Mouse (Mus musculus) R1 (cell line): ENCODE measurements around the gene Phactr1.

Source experiments
- DNase-seq: peaks from one replicate; pipeline ENCODE4 v3.0.0-alpha.2; 2018; ENCODE audit warnings: low read depth, low spot score

The Phactr1 gene

DNA sequence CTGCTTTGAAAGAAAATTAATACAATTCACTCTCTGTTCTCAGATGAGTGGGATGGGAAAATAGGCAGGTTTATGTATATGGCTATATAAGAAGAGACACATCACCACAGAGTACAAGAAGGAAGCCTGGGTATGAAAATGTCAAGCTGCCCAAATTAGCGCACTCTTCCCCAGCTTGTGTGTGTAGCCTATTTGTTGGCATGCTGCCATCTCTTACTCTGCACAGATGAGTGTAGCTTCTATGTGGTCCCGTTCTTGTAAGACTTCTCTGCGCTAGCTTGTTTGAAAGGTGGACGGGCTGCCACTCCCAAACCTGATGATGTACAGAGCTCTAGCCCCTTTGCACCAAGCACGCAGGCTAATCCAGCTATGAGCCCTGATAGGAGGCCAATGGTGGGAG is 78.7 kb downstream of the Phactr1 start:
- DNase-seq: no peak

- DNase-seq: no peak
These were observed 80.6 kb downstream of the Phactr1 start for GRCm38 (mm10) chr13:42760907-42761544.

DNA sequence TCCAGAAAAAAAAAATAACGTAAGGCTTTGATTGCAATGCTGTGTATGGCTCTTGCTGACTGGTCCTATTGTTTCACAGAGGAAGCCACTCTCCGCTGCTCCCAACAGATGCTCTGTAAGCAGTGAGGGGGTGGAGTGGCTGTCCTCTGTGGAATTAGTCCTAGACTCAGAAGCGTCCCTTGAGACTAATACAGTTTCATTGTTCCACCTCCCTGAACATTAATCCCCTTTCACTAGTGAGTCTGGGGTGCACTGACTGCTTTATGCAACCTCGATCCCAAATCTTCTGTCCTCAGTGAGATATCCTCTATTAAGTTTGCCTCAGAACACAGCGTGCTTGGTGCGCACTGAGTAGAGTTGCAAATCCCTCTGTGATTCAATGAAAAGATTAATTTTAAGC is 91.9 kb downstream of the Phactr1 start:
- no peak for DNase-seq

DNA sequence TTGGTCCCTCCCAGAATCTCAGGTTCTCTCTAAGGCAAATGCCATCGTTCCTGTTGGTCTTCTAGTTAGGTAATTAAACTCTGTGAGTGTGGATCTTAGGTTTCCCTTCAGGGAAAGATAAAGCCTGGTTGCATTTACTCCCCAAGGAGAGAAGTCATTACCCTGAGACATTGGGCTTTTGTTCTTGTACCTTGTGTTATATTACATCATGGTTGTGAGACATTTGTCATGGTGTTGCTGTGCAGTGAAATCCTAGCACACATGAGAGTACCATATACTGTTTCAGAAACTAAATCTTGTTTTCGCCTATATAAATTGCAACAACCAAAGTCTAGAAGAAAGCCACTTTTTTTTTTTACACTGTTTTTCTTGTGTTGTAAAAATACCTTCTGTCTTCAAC is 93.6 kb downstream of the Phactr1 start:
- DNase-seq: no peak

DNA sequence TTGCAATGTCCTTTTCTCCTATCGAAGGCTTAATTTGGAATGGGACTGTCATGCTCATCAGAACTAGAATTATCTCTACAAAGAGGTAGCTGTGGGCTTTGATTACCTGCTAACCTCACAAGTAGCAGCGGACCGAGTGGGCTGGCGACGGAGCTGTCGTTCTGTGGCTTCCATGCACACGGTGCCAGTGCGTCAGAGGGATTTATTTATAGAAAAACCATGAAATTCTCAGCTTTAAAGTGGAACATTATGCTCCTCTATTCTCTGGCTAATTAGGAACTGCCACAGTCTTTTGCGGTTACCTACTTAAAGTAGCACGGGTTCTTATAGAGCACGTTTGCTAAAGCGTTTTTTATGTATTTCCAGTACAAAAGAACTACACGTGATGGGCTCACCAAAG is 101.7 kb downstream of the Phactr1 start:
- DNase-seq: no peak

- peak; percentile 45 for DNase-seq
These were observed 108.8 kb downstream of the Phactr1 start for GRCm38 (mm10) chr13:42789221-42789620.

GRCm38 (mm10) chr13:42792279-42792678 is 111.9 kb downstream of the Phactr1 start:
- DNase-seq: peak; percentile 50

- DNase-seq: no peak
These were observed 120.1 kb downstream of the Phactr1 start for GRCm38 (mm10) chr13:42800523-42800922.

DNA sequence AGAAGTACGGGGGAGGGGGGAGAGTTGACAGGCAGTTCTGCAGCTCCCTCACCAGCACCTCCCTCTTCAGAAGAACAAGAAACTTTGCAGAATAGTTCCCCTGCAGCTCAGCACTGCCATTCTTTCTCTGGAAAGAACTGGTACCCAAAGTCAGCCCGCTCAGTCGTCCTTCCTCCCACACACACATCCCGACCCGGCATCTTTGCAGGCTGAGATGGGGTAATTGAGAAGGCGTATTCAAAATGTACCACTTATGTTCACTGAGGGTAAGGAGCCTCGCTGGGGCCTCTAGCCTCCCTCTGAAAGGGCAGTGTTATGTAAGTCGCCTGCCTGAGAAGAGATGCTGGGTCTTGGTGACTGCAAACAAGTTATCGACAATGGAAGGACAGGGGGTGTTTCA is 123.9 kb downstream of the Phactr1 start:
- DNase-seq: no peak

DNA sequence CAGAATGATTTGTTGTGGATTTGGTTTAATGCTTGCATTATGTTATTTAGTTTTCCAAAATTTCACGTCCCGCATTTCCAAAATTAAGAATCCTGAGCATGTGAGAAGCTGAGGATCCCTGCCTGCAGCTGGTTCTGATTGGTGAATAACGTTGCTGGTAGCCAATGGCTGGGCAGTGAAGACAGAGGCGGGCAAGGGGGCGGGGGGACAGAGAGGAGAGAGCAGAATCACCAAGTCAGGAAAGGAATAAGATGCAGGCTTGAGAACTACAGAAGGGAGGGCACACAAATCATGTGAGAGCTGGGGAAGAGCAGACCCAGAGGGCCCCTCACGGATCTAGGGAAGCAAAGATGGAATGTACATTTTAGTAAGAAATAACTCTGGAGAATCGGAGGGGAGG is 132.3 kb downstream of the Phactr1 start:
- peak; percentile 28 for DNase-seq

DNA sequence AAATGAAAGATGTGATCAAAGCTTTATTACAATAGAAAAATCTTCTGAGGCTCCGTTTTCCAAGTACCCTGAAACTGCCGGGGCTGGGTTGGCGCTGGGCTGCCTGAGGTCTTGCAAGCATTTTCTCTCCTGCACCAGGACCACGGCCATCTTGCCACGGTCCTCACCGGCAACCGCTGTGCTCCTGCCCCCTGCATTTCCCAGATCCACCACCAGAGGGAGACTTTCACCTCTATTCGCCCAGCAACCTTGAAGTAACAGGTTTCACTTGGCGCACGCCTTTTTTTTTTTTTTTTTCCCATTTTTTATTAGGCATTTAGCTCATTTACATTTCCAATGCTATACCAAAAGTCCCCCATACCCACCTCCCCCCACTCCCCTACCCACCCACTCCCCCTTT is 138.0 kb downstream of the Phactr1 start:
- DNase-seq: peak; percentile 72

- no peak for DNase-seq
These were observed 140.1 kb downstream of the Phactr1 start for GRCm38 (mm10) chr13:42820513-42820912.

DNA sequence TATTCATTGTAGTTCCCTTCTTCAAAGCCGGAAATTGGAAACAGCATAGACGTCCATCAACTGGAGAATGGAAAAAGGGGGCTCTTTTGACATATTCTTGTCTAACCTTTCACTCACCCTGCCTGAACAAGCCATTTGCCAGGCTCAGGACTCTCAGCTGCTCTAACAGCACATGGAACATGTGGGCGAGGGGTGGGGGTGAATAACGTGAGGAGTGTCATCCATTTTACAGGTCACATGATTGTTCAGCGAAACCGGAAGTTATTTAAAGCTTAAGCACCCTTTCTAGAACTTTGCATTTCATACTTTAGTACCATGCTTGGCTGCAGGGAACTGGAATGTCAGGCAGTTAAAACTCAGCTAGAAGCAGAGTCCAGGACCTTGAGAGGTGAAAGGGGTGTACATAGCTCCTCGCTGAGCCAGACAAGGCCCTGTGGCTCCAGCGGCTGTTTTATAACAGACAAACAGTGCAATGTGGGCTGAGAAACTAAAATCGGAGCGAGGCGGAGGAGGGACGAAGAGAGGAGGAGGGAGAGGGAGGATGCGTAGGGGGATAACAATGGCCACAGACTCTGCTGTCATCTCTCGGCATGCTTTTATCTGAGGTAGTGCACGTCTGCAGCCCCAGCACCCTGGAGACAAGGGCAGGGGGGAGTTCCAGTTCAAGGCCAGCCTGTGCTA is 141.1 kb downstream of the Phactr1 start:
- DNase-seq: no peak

GRCm38 (mm10) chr13:42822545-42822944 is 142.1 kb downstream of the Phactr1 start:
- DNase-seq: peak; percentile 79

GRCm38 (mm10) chr13:42823875-42824274 is 143.5 kb downstream of the Phactr1 start:
- no peak for DNase-seq

- DNase-seq: peak; percentile 58
These were observed 146.2 kb downstream of the Phactr1 start for GRCm38 (mm10) chr13:42826602-42827001.

DNA sequence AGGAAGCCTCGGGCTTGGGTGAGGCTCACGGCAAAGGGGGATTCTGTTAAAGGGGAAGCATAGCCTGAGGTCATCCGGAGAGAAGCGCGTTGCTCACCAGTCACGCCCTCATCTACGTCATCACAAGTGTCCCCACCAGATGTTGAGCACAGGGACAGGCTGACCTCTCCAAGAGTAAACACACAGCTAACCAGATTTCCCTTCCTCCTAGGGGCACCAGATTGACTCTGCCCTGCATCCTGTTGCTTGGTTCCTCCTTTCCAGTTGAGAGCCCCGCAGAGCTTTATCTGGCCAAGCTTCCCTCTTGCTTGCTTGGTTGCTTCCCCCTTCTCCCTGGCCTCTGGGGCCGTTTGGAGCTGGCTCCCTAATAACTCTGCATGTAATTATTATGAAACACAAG is 148.6 kb downstream of the Phactr1 start:
- no peak for DNase-seq

- no peak for DNase-seq
These were observed 155.0 kb downstream of the Phactr1 start for GRCm38 (mm10) chr13:42835441-42835840.

DNA sequence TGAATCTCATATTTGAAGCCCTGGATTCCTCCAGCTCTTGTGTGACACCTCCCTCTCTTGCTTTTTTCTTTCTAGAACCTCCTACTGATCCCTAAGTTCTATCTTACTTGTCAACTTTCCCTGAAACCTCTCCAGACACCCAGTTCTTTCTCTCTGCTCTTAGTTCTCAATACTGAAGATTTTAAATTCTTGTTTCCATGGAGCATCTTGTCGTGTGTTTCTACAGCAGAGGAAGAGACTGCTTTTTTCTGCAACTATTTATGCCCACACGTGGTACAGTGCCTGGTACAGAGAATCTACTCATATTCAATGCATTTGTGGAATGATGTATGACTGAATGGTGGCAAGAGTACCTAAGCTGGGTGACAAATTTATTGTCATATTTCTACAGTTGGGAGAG is 158.9 kb downstream of the Phactr1 start:
- DNase-seq: no peak

GRCm38 (mm10) chr13:42852086-42852485 is 171.7 kb downstream of the Phactr1 start:
- DNase-seq: no peak

DNA sequence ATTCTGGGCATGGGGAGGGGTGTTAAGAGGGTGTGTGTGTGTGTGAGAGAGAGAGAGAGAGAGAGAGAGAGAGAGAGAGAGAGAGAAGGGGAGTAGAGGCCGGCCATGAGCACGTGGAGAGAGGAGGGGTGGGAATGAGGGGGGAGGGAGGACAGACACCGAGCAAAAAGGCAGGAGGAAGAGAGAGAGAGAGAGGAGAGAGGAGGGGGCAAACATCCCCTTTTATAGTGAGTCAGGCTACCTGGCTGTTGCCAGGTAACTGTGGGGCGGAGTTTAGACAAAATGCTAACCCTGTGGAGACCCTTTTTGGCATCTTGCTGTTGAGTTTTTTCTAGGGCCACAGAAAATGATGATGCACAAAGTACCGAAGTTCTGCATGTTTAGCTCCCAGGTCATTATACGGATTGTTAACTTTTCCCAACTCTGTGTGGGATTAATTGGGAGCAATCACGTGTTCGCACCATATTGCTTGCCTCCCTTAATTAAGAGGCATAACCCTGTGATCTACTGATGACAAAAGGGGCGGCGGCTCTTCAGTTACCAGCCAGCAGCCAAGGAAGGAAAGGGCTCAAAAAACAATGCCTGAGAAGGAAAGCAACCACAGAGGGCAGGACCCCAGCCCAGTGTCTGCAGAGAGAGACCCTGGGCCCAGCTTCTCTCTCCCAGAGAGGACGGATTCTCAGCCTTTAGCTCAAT is 173.6 kb downstream of the Phactr1 start:
- no peak for DNase-seq

DNA sequence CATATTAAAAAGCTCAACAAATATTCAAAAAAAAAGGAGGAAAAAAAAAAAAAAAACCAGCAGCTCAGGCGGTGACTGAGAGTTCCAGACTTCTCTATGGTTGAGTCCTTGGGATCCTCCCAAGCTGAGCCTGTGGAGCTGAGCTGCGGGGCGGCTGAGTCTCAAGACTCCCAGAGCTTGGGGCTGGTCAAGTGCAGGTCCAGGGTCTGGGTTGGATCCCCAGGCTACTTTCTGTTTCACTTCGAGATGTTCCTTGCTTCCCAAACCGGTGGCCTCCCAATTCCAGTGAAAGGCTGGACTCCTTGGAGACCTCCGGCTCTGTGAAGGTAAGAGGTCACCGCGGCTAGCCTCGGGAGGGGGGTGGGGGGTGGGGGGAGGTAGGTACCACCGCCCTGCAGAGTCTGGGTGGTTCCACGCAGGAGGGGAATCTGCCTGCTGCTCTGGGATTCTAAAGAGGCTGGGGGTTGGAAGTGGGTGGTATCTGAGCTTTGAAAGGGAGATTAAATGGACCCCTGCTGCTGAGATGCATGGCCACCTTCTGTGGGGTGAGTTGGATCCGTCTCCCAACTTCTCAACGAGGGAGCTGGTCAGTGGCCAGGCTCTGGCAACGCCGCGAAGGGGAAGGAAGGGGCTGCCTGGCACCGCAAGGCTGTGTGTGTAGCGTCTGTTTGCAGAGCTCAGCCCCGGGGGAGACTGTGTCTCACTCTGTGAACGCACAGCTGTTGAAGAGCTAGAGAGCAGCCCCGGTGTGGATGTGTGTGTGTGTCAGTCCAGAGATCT is 185.9 kb downstream of the Phactr1 start:
- no peak for DNase-seq
